23 mouse cellular contexts compared by ENCODE assay signal in the genomic region with DNA sequence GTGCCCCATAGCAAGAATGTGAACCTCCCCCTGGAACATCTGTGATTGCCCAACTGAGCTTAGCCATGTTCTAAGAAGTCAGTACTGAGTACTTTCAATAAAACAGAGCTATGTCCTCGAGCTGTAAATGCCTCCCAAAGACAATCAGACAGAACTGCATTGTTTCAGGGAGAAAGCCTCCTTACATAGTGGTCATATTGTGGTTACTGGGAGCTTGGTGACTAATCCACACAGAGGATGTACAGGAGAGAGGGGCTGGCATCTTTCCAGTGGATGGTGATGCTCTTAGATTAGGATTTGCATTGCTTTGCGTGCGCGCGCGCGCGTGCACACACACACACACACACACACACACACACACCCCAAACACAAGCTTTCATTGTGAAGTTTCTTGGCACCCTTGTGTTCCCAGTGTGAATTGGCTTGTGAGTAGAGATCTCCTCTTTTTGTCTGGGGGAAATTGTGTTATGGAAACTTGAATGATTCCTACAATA.
DNase-seq lines count a peak whose midpoint lies in the region; ATAC-seq and TF ChIP-seq lines count a peak whose summit lies in the region.
"Had no signal": no experiment of that assay in that cellular context is flagged by ENCODE, and none has a peak within 500 bp of the region (broad histone marks: within the 10 kb centered on the region; RNA-seq: fewer than 3 reads in every experiment).

No protein-coding gene starts in this region.

- no peak overlapping the region for H3K27ac ChIP-seq in kidney, embryonic 16.5 days (ENCODE audit: low read length)
- H3K27ac ChIP-seq: embryonic facial prominence, embryonic 13.5 days; forebrain, embryonic 12.5 days; hindbrain, embryonic 10.5 days; neural tube, embryonic 15.5 days had no signal

- 92% methylated on average over 8 of the region's 8 CpGs for WGBS in kidney, embryonic 16.5 days

- no peaks in the 10 kb centered on the region for H3K27me3 ChIP-seq in kidney, embryonic 16.5 days (ENCODE audit: insufficient read depth, low read length)
- H3K27me3 ChIP-seq: embryonic facial prominence, embryonic 13.5 days; forebrain, embryonic 12.5 days; neural tube, embryonic 15.5 days had no signal

- H3K9me3 ChIP-seq in kidney, embryonic 16.5 days (ENCODE audit: low read length): no peaks in the 10 kb centered on the region
- H3K9me3 ChIP-seq: embryonic facial prominence, embryonic 13.5 days; forebrain, embryonic 12.5 days; G1E; hindbrain, embryonic 10.5 days; neural tube, embryonic 15.5 days had no signal

- no peak overlapping the region for H3K9ac ChIP-seq in kidney, embryonic 16.5 days (replicated peaks; ENCODE audit: low read length)
- H3K9ac ChIP-seq: embryonic facial prominence, embryonic 13.5 days; forebrain, embryonic 12.5 days; neural tube, embryonic 15.5 days had no signal

- TF ChIP-seq CTCF in brain, embryonic 14.5 days (IDR thresholded peaks at IDR 0.05; ENCODE audit: borderline replicate concordance, extremely low read depth, insufficient read depth, insufficient read length): no peak

- peak; percentile 48 for ATAC-seq in frontal cortex, adult (ENCODE audit: low TSS enrichment)
- ATAC-seq in kidney, embryonic 16.5 days (ENCODE audit: low FRiP score, low TSS enrichment): no peak
- ATAC-seq in megakaryocyte progenitor cell, adult 5-6 weeks (replicated peaks; ENCODE audit: poor library complexity): no peak
- ATAC-seq: CD4-positive, CD25-positive, alpha-beta regulatory T cell, adult 4 months; inflammation-experienced regulatory T-cells, adult 6 months had no signal

- H3K4me3 ChIP-seq in kidney, embryonic 16.5 days (ENCODE audit: low read length): no peak overlapping the region
- H3K4me3 ChIP-seq: embryonic facial prominence, embryonic 13.5 days; forebrain, embryonic 12.5 days; hindbrain, embryonic 10.5 days; neural tube, embryonic 15.5 days had no signal

- no peak overlapping the region for H3K4me2 ChIP-seq in kidney, embryonic 16.5 days (replicated peaks; ENCODE audit: low read depth, low read length)
- H3K4me2 ChIP-seq: embryonic facial prominence, embryonic 13.5 days; forebrain, embryonic 12.5 days; midbrain, embryonic 11.5 days; neural tube, embryonic 15.5 days had no signal

- no peaks in the 10 kb centered on the region for H3K4me1 ChIP-seq in kidney, embryonic 16.5 days (ENCODE audit: insufficient read depth, low read length)
- H3K4me1 ChIP-seq: embryonic facial prominence, embryonic 13.5 days; forebrain, embryonic 12.5 days; hindbrain, embryonic 10.5 days; neural tube, embryonic 15.5 days had no signal

- DNase-seq in frontal cortex, postnatal 36 days (ENCODE audit: low spot score in 2 of 2): no peak
- DNase-seq in left cerebral cortex, postnatal 4 days: peak; percentile 31
- DNase-seq in left cerebral cortex, postnatal 36 days (ENCODE audit: low spot score in 2 of 2): no peak
- peak; percentile 25 for DNase-seq in 416B (ENCODE audit: low read depth)
- peak; percentile 38 for DNase-seq in brain, embryonic 14.5 days (ENCODE audit: low read depth)
- DNase-seq: adrenal gland, adult 8-10 months; cerebellum, adult 18-20 months; heart, adult 18-20 months; kidney, adult 8-10 months; kidney, postnatal 36 days; lung, adult 18-20 months; thymus, postnatal 14 days had no signal

- no peak for TF ChIP-seq POLR2A in brain, embryonic 14.5 days (IDR thresholded peaks at IDR 0.05; ENCODE audit: borderline replicate concordance, extremely low read depth, insufficient read depth, insufficient read length, poor library complexity, severe bottlenecking)

- intact Hi-C loops in left cerebral cortex, postnatal 4 days (cut with DNase I): no loop called here
- intact Hi-C loops in left cerebral cortex, postnatal 36 days (cut with DNase I): no loop called here

- no peaks in the 10 kb centered on the region for H3K36me3 ChIP-seq in kidney, embryonic 16.5 days (ENCODE audit: insufficient read depth, low read length)
- H3K36me3 ChIP-seq: embryonic facial prominence, embryonic 13.5 days; forebrain, embryonic 12.5 days; G1E; hindbrain, embryonic 10.5 days; neural tube, embryonic 15.5 days had no signal

Comparison
In these comparisons a context has a peak if more than half of its experiments do, and no peak if none do; other contexts are left out.
1. DNase-seq: peak in left cerebral cortex, postnatal 4 days (single experiment), 416B (single experiment) and brain, embryonic 14.5 days (single experiment); none in frontal cortex, postnatal 36 days (0 of 2) and left cerebral cortex, postnatal 36 days (0 of 2).